Mouse (Mus musculus) lung, embryonic 14.5 days (tissue): ENCODE measurements around the gene Itga9. TPM values are rescaled to one million over a fixed set of nuclear protein-coding genes. Genes with fewer than 3 reads are reported as not detected.
"Not testable (repeated sequence)": the region's sequence is repeated elsewhere in the genome, so short reads cannot be mapped to it uniquely, and the experiment has no call there.

ENCODE experiments used
- ATAC-seq: fragments of 200-750 bp; cut with Nextera tagmentation; 2 replicates; pipeline ENCODE4 v1.8.0; 2017; ENCODE audit warnings: mild to moderate bottlenecking, moderate TSS enrichment, moderate library complexity; ENCODE audit not compliant: insufficient read depth
- DNase-seq: peaks from one replicate; pipeline ENCODE4 v3.0.0-alpha.2; 2015
- H3K27ac ChIP-seq: fragments of 300-500 bp; sonication (generic); 2 replicates; pipeline ENCODE4 v1.5.1; 2014; ENCODE audit warnings: low read depth, mild to moderate bottlenecking, moderate library complexity
- H3K27me3 ChIP-seq: fragments of 300-500 bp; sonication (generic); 2 replicates; pipeline ENCODE4 v1.6.1; 2014; ENCODE audit warnings: low read length, control low read depth; ENCODE audit not compliant: insufficient read depth
- H3K36me3 ChIP-seq: fragments of 300-500 bp; sonication (generic); 2 replicates; pipeline ENCODE4 v1.6.1; 2014; ENCODE audit warnings: control low read depth; ENCODE audit not compliant: insufficient read depth
- H3K4me1 ChIP-seq: fragments of 300-500 bp; sonication (generic); 2 replicates; pipeline ENCODE4 v1.6.1; 2014; ENCODE audit warnings: antibody characterized with exemption, control low read depth; ENCODE audit not compliant: insufficient read depth
- H3K4me2 ChIP-seq: fragments of 300-500 bp; sonication (generic); 2 replicates; pipeline ENCODE4 v1.6.1; 2014; ENCODE audit warnings: mild to moderate bottlenecking
- H3K4me3 ChIP-seq: fragments of 300-500 bp; sonication (generic); 2 replicates; pipeline ENCODE4 v1.5.1; 2014; ENCODE audit warnings: low read depth, low read length
- H3K9ac ChIP-seq: fragments of 300-500 bp; sonication (generic); 2 replicates; pipeline ENCODE4 v1.6.1; 2014
- H3K9me3 ChIP-seq: fragments of 300-500 bp; sonication (generic); 2 replicates; pipeline ENCODE4 v1.6.1; 2016; ENCODE audit warnings: low read depth, low read length, control low read depth
- CTCF ChIP-seq: IDR thresholded peaks from 2 replicates; pipeline ENCODE4 v1.5.1; 2016; ENCODE audit warnings: antibody characterized with exemption, low read depth
- WGBS: fragments of 180-500 bp; shearing (Covaris S2); extraction: QIAGEN DNeasy Blood & Tissue Kit; methylation state at CpG from one replicate; pipeline ENCODE4 v1.1.7; 2014; 5-methylcytosine and 5-hydroxymethylcytosine counted together
- polyA plus RNA-seq: library from polyadenylated mRNA; unstranded; fragments of >200 nt; fragmentation: Nextera tagmentation; extraction: Ambion mirVana; gene quantifications from 2 replicates; pipeline ENCODE4 v1.2.1, GENCODE M21; 2014

The Itga9 gene
- polyA plus RNA-seq, 1 experiment from 2014 or later = 28.7 TPM

GRCm38 (mm10) chr9:118590230-118590629, 16.3 kb upstream of the Itga9 start:
- 53% methylated on average over 7 of the region's 7 CpGs for WGBS
- peak overlapping the region; percentile 70; the same call in 1 of the 2 replicates for H3K27ac ChIP-seq
- no peak for ATAC-seq
- no peak overlapping the region for H3K9ac ChIP-seq
- 0 out of 2 replicates have a peak, but pooled peaks cover 6% of the 10 kb centered on the region for H3K4me1 ChIP-seq
- no peaks in the 10 kb centered on the region for H3K36me3 ChIP-seq
- DNase-seq = peak; percentile 41
- H3K9me3 ChIP-seq = no peaks in the 10 kb centered on the region
- no peak overlapping the region for H3K4me3 ChIP-seq
- H3K27me3 ChIP-seq = no peaks in the 10 kb centered on the region
- H3K4me2 ChIP-seq = no peak overlapping the region
- no peak for TF ChIP-seq CTCF

- 65% methylated on average over 6 of the region's 6 CpGs for WGBS
Measured at GRCm38 (mm10) chr9:118591633-118592032, 14.9 kb upstream of the Itga9 start.

GRCm38 (mm10) chr9:118592585-118593249, 13.8 kb upstream of the Itga9 start:
- Histone ChIP-seq H3K9ac (no peak overlapping the region), H3K9me3 (no peaks in the 10 kb centered on the region), H3K4me3 (no peak overlapping the region), H3K36me3 (no peaks in the 10 kb centered on the region), H3K4me1 (0 out of 2 replicates have a peak, but pooled peaks cover 6% of the 10 kb centered on the region), H3K27ac (peak overlapping the region; percentile 12; the same call in 1 of the 2 replicates), H3K27me3 (no peaks in the 10 kb centered on the region), H3K4me2 (peak overlapping the region; percentile 29)
- 32% methylated on average over 13 of the region's 13 CpGs for WGBS
- DNase-seq = peak; percentile 64
- ATAC-seq = 0 out of 2 replicates have a peak, but pooled peaks have one; percentile 45
- TF ChIP-seq CTCF = no peak

More at GRCm38 (mm10) chr9:118591633-118592032, 14.9 kb upstream of the Itga9 start:
- Histone ChIP-seq H3K9ac (no peak overlapping the region), H3K27ac (no peak overlapping the region), H3K4me2 (no peak overlapping the region), H3K4me1 (0 out of 2 replicates have a peak, but pooled peaks cover 6% of the 10 kb centered on the region), H3K27me3 (no peaks in the 10 kb centered on the region), H3K9me3 (no peaks in the 10 kb centered on the region), H3K4me3 (no peak overlapping the region), H3K36me3 (no peaks in the 10 kb centered on the region)
- TF ChIP-seq CTCF = no peak
- DNase-seq = no peak
- ATAC-seq = no peak

- H3K4me3 ChIP-seq = no peak overlapping the region
- ATAC-seq (no peak), DNase-seq (no peak)
- H3K27me3 ChIP-seq = no peaks in the 10 kb centered on the region
- no peak overlapping the region; the same call in 1 of the 2 replicates for H3K27ac ChIP-seq
- H3K4me1 ChIP-seq = 0 out of 2 replicates have a peak, but pooled peaks cover 6% of the 10 kb centered on the region
- H3K9me3 ChIP-seq = no peaks in the 10 kb centered on the region
- 83% methylated on average over 8 of the region's 8 CpGs for WGBS
- no peak overlapping the region for H3K9ac ChIP-seq
- H3K36me3 ChIP-seq = no peaks in the 10 kb centered on the region
- TF ChIP-seq CTCF = no peak
- no peak overlapping the region for H3K4me2 ChIP-seq
Measured at GRCm38 (mm10) chr9:118593443-118593842, 13.0 kb upstream of the Itga9 start.

DNA sequence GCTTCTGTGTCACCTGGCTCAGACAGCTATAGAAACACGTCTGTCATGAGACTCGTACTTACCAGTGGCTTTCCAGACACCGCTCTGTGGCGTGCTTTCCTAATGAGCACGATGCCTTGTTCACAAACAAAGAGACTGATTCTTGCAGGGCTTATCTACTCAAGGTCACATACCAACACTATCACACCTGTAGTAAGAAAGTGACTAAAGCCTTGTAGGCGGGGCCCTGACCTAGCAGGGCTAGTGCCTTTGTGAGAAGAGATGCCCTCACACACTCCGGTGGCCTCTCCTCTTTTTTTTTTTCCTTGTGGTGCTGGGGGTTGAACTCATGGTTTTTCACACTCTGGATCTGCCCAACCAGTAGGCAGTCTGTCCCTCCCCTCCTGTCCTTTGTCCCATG, 9.7 kb upstream of the Itga9 start:
- Histone ChIP-seq H3K27me3 (no peaks in the 10 kb centered on the region), H3K4me3 (no peak overlapping the region), H3K36me3 (no peaks in the 10 kb centered on the region), H3K27ac (no peak overlapping the region), H3K9me3 (no peaks in the 10 kb centered on the region), H3K4me1 (0 out of 2 replicates have a peak, but pooled peaks cover 6% of the 10 kb centered on the region), H3K4me2 (no peak overlapping the region), H3K9ac (no peak overlapping the region)
- DNase-seq = no peak
- TF ChIP-seq CTCF = no peak
- no peak for ATAC-seq
- 58% methylated on average over 7 of the region's 7 CpGs for WGBS

- not testable (repeated sequence) for H3K4me1 ChIP-seq, H3K27ac ChIP-seq, H3K9ac ChIP-seq, H3K4me2 ChIP-seq, H3K27me3 ChIP-seq, H3K4me3 ChIP-seq, H3K9me3 ChIP-seq, H3K36me3 ChIP-seq
- 43% methylated on average over 2 of the region's 3 CpGs for WGBS
- DNase-seq = peak; percentile 72
- 0 out of 2 replicates have a peak, but pooled peaks have one; percentile 11 for ATAC-seq
Measured at GRCm38 (mm10) chr9:118600393-118600792, 6.1 kb upstream of the Itga9 start.

DNA sequence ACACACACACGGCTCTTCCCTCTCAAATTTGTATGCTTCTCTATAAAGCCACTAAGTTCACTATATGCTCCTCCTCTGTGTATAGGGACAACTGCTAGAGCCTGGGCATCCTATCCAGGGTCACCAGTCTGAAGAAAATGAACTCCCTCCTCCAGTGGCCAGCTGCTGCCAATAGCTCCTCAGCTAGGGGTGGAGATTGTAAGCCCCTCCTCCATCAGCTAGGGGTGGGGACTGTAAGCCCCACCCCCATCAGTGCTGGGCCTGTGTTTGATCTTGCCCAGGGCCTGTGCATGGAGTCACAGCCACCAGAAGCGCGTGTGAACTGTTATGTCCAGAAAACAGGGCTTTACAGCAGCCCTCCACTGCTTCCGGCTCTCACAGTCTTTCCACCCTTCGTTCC, 3.9 kb upstream of the Itga9 start:
- TF ChIP-seq CTCF = no peak
- DNase-seq (peak; percentile 40), ATAC-seq (no peak)
- H3K4me3 ChIP-seq = no peak overlapping the region
- no peaks in the 10 kb centered on the region for H3K9me3 ChIP-seq
- no peak overlapping the region for H3K27ac ChIP-seq
- no peaks in the 10 kb centered on the region for H3K36me3 ChIP-seq
- 0 out of 2 replicates have a peak, but pooled peaks cover 4% of the 10 kb centered on the region for H3K4me1 ChIP-seq
- H3K27me3 ChIP-seq = no peaks in the 10 kb centered on the region
- no peak overlapping the region for H3K4me2 ChIP-seq
- 74% methylated on average over 5 of the region's 5 CpGs for WGBS
- H3K9ac ChIP-seq = no peak overlapping the region
